Mouse (Mus musculus): ENCODE measurements around the gene 4930451I11Rik. TPM values are rescaled to one million over a fixed set of nuclear protein-coding genes. Genes with fewer than 3 reads are reported as not detected.

The 4930451I11Rik gene
- total and polyA plus RNA-seq, 3 experiments, result not detected

- H3K27me3 ChIP-seq (ENCODE audit: control insufficient read depth in 1 of 2, insufficient read depth in 2 of 2, low read length in 2 of 2), result no peaks in the 10 kb centered on the region
- H3K4me3 ChIP-seq (ENCODE audit: control insufficient read depth in 1 of 2, insufficient read depth in 1 of 2, low read depth in 2 of 2, low read length in 2 of 2), result no peak overlapping the region
- H3K79me2 ChIP-seq (ENCODE audit: control insufficient read depth, insufficient read depth, low read length, poor library complexity), result no peaks in the 10 kb centered on the region
- H3K36me3 ChIP-seq (ENCODE audit: control insufficient read depth in 1 of 2, insufficient read depth in 2 of 2, low read length in 2 of 2), result peaks cover 4 to 5% of the 10 kb centered on the region in 2 experiments; a peak in 3 of 4 replicates
- no peaks in the 10 kb centered on the region for H3K9me3 ChIP-seq (replicated peaks; ENCODE audit: insufficient read depth, low read length)
- no peak for TF ChIP-seq GABPA (IDR thresholded peaks at IDR 0.05; ENCODE audit: low read depth, low read length)
- no peak for TF ChIP-seq ZKSCAN1 (IDR thresholded peaks at IDR 0.05; ENCODE audit: low read depth, low read length)
- TF ChIP-seq SIN3A (IDR thresholded peaks at IDR 0.05; ENCODE audit: low read length), result no peak
- TF ChIP-seq RAD21 (IDR thresholded peaks at IDR 0.05; ENCODE audit: low read depth, low read length), result no peak
- TF ChIP-seq TCF12 (IDR thresholded peaks at IDR 0.05; ENCODE audit: low read depth, low read length), result no peak
- TF ChIP-seq CHD1 (IDR thresholded peaks at IDR 0.05; ENCODE audit: low read depth, low read length), result no peak
- no peak for TF ChIP-seq USF1 (IDR thresholded peaks at IDR 0.05; ENCODE audit: low read depth, low read length)
- no peak for TF ChIP-seq NELFE (IDR thresholded peaks at IDR 0.05; ENCODE audit: low read depth, low read length)
- TF ChIP-seq NRF1 (IDR thresholded peaks at IDR 0.05; ENCODE audit: insufficient read depth, low read depth, low read length, poor library complexity, severe bottlenecking), result no peak
- no peak for TF ChIP-seq BHLHE40 (IDR thresholded peaks at IDR 0.05; ENCODE audit: borderline replicate concordance, low read depth, low read length)
- no peak for TF ChIP-seq JUND (IDR thresholded peaks at IDR 0.05; ENCODE audit: low read depth, low read length)
- TF ChIP-seq MYB (IDR thresholded peaks at IDR 0.05; ENCODE audit: low read depth, low read length), result no peak
- no peak for TF ChIP-seq SMC3 (IDR thresholded peaks at IDR 0.05; ENCODE audit: low read depth, low read length)
- no peak for TF ChIP-seq MYC (IDR thresholded peaks at IDR 0.05; ENCODE audit: low read depth, low read length)
- TF ChIP-seq ZC3H11A (IDR thresholded peaks at IDR 0.05; ENCODE audit: low read depth, low read length), result no peak
- TF ChIP-seq TAL1 (IDR thresholded peaks at IDR 0.05; ENCODE audit: low read length), result no peak
- TF ChIP-seq MEF2A (IDR thresholded peaks at IDR 0.05; ENCODE audit: extremely low read depth, insufficient replicate concordance, low read depth, low read length, poor library complexity, severe bottlenecking), result no peak
- no peak for TF ChIP-seq MAZ (IDR thresholded peaks at IDR 0.05; ENCODE audit: low read depth, low read length)
- H3K9ac ChIP-seq (ENCODE audit: control insufficient read depth, low read depth, low read length, poor library complexity, severe bottlenecking), result no peak overlapping the region
- no peak overlapping the region for H3K27ac ChIP-seq (ENCODE audit: control insufficient read depth, low read depth, low read length)
- no peak for DNase-seq (ENCODE audit: low read depth, low spot score)
- H3K4me1 ChIP-seq (ENCODE audit: control insufficient read depth in 1 of 2, insufficient read depth in 2 of 2, low read length in 2 of 2), result peaks cover 5 to 10% of the 10 kb centered on the region in 2 experiments; a peak in 3 of 4 replicates
Observed at GRCm38 (mm10) chr7:126782693-126783092, 48.7 kb downstream of the 4930451I11Rik start.

- Histone ChIP-seq H3K79me2 (ENCODE audit: control insufficient read depth, insufficient read depth, low read length, poor library complexity) (no peaks in the 10 kb centered on the region; the same call in 1 of the 2 replicates), H3K36me3 (ENCODE audit: control insufficient read depth in 1 of 2, insufficient read depth in 2 of 2, low read length in 2 of 2) (peaks cover 4% of the 10 kb centered on the region in 2 experiments; a peak in 3 of 4 replicates), H3K27ac (ENCODE audit: control insufficient read depth, low read depth, low read length) (no peak overlapping the region), H3K4me1 (ENCODE audit: control insufficient read depth in 1 of 2, insufficient read depth in 2 of 2, low read length in 2 of 2) (peaks cover 5 to 16% of the 10 kb centered on the region in 2 experiments), H3K4me3 (ENCODE audit: control insufficient read depth in 1 of 2, insufficient read depth in 1 of 2, low read depth in 2 of 2, low read length in 2 of 2) (no peak overlapping the region), H3K27me3 (ENCODE audit: control insufficient read depth in 1 of 2, insufficient read depth in 2 of 2, low read length in 2 of 2) (no peaks in the 10 kb centered on the region), H3K9me3 (replicated peaks; ENCODE audit: insufficient read depth, low read length) (no peaks in the 10 kb centered on the region), H3K9ac (ENCODE audit: control insufficient read depth, low read depth, low read length, poor library complexity, severe bottlenecking) (no peak overlapping the region)
- TF ChIP-seq TAL1 (IDR thresholded peaks at IDR 0.05; ENCODE audit: low read length), result no peak
- TF ChIP-seq MAZ (IDR thresholded peaks at IDR 0.05; ENCODE audit: low read depth, low read length), result no peak
- TF ChIP-seq ZKSCAN1 (IDR thresholded peaks at IDR 0.05; ENCODE audit: low read depth, low read length), result no peak
- TF ChIP-seq GABPA (IDR thresholded peaks at IDR 0.05; ENCODE audit: low read depth, low read length), result no peak
- TF ChIP-seq USF1 (IDR thresholded peaks at IDR 0.05; ENCODE audit: low read depth, low read length), result no peak
- no peak for TF ChIP-seq RAD21 (IDR thresholded peaks at IDR 0.05; ENCODE audit: low read depth, low read length)
- TF ChIP-seq TBP (IDR thresholded peaks at IDR 0.05; ENCODE audit: low read depth, low read length), result no peak
- TF ChIP-seq UBTF (IDR thresholded peaks at IDR 0.05; ENCODE audit: borderline replicate concordance, insufficient read depth, low read depth, low read length), result no peak
- TF ChIP-seq NRF1 (IDR thresholded peaks at IDR 0.05; ENCODE audit: insufficient read depth, low read depth, low read length, poor library complexity, severe bottlenecking), result no peak
- TF ChIP-seq MEF2A (IDR thresholded peaks at IDR 0.05; ENCODE audit: extremely low read depth, insufficient replicate concordance, low read depth, low read length, poor library complexity, severe bottlenecking), result no peak
- no peak for TF ChIP-seq KAT2A (conservative IDR thresholded peaks at IDR 0.05; ENCODE audit: low read depth, low read length)
- no peak for TF ChIP-seq CTCF (IDR thresholded peaks at IDR 0.05 in 2 of 3, conservative IDR thresholded peaks at IDR 0.05 in 1 of 3; ENCODE audit: control insufficient read depth in 1 of 3, insufficient read depth in 1 of 3, low read depth in 2 of 3, low read length in 3 of 3, poor library complexity in 1 of 3, severe bottlenecking in 1 of 3)
- no peak for TF ChIP-seq POLR2A (IDR thresholded peaks at IDR 0.05; ENCODE audit: control insufficient read depth in 1 of 2, insufficient read depth in 1 of 2, low read depth in 1 of 2, low read length in 2 of 2, poor library complexity in 1 of 2)
- no peak for TF ChIP-seq MAFK (IDR thresholded peaks at IDR 0.05; ENCODE audit: borderline replicate concordance, low read depth, low read length)
- TF ChIP-seq JUND (IDR thresholded peaks at IDR 0.05; ENCODE audit: low read depth, low read length), result no peak
- no peak for TF ChIP-seq ELF1 (IDR thresholded peaks at IDR 0.05; ENCODE audit: low read depth, low read length)
- no peak for TF ChIP-seq NELFE (IDR thresholded peaks at IDR 0.05; ENCODE audit: low read depth, low read length)
- no peak for TF ChIP-seq ZMIZ1 (IDR thresholded peaks at IDR 0.05; ENCODE audit: low read depth, low read length)
- no peak for DNase-seq (ENCODE audit: low read depth, low spot score)
Observed at GRCm38 (mm10) chr7:126781661-126782370, 49.6 kb downstream of the 4930451I11Rik start.

Data from MEL (cell line).